Comparison of ENCODE assay signal across 9 mouse cellular contexts in the genomic region with DNA sequence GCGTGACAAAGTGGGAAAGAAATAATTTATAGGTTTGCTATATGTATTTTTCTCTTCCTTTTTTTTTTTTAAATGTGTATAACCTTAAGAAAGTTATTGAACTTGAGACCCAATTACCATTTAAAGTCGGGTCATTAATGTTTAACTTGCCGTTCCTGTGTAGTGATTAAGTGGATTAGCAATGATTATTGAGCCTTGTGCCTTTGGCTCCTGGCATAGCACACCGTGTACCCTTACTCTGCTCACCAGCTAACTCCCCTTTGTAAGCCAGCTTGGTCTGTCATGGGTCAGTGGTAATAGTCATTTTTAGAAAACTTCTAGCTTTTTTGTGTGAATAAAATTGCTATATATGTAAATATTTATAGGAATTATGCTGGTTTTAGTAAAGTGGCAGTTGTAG.
"Had no signal": no experiment of that assay in that cellular context is flagged by ENCODE, and none has a peak within 500 bp of the region (broad histone marks: within the 10 kb centered on the region; RNA-seq: fewer than 3 reads in every experiment).

No protein-coding gene starts in this region.

- H3K4me1 ChIP-seq: limb, embryonic 13.5 days; midbrain, embryonic 13.5 days had no signal

- ATAC-seq: midbrain, embryonic 13.5 days had no signal

- H3K36me3 ChIP-seq: limb, embryonic 13.5 days; midbrain, embryonic 13.5 days had no signal

- H3K9ac ChIP-seq: limb, embryonic 13.5 days; liver, embryonic 14.5 days; midbrain, embryonic 13.5 days had no signal

- H3K27me3 ChIP-seq: limb, embryonic 13.5 days; midbrain, embryonic 13.5 days had no signal

- H3K4me3 ChIP-seq: limb, embryonic 13.5 days; midbrain, embryonic 13.5 days had no signal

- DNase-seq: left cerebral cortex, postnatal 4 days; lung, adult 18-20 months; right cerebral cortex, postnatal 25 days; thymus, adult 18-20 months; thymus, postnatal 14 days had no signal

- H3K27ac ChIP-seq: limb, embryonic 13.5 days; liver, embryonic 14.5 days; midbrain, embryonic 13.5 days; stomach, postnatal 0 days had no signal

- H3K4me2 ChIP-seq: limb, embryonic 13.5 days; midbrain, embryonic 13.5 days had no signal

- H3K9me3 ChIP-seq: limb, embryonic 13.5 days; midbrain, embryonic 13.5 days had no signal
